Mouse (Mus musculus) lung, embryonic 15.5 days (tissue): ENCODE data around the gene Gfi1b. TPM values are rescaled to one million over a fixed set of nuclear protein-coding genes. Genes with fewer than 3 reads are reported as not detected.

Experiments
- ATAC-seq: fragments of 200-750 bp; cut with Nextera tagmentation; 2 replicates; pipeline ENCODE4 v1.8.0; 2017; ENCODE audit warnings: moderate number of reproducible peaks, borderline replicate concordance; ENCODE audit not compliant: low FRiP score, low TSS enrichment; ENCODE audit errors: extremely low read depth
- H3K27ac ChIP-seq: fragments of 300-500 bp; sonication (generic); 2 replicates; pipeline ENCODE4 v1.5.1; 2015; ENCODE audit warnings: moderate library complexity, mild to moderate bottlenecking, inconsistent platforms
- H3K27me3 ChIP-seq: fragments of 300-500 bp; sonication (generic); 2 replicates; pipeline ENCODE4 v1.6.1; 2015; ENCODE audit warnings: inconsistent platforms
- H3K36me3 ChIP-seq: fragments of 300-500 bp; sonication (generic); 2 replicates; pipeline ENCODE4 v1.6.1; 2015; ENCODE audit warnings: inconsistent platforms
- H3K4me1 ChIP-seq: fragments of 300-500 bp; sonication (generic); 2 replicates; pipeline ENCODE4 v1.6.1; 2015; ENCODE audit warnings: inconsistent platforms
- H3K4me2 ChIP-seq: fragments of 300-500 bp; sonication (generic); 2 replicates; pipeline ENCODE4 v1.6.1; 2015; ENCODE audit warnings: inconsistent platforms, mild to moderate bottlenecking, moderate library complexity
- H3K4me3 ChIP-seq: fragments of 300-500 bp; sonication (generic); 2 replicates; pipeline ENCODE4 v1.5.1; 2015; ENCODE audit warnings: mild to moderate bottlenecking, inconsistent platforms
- H3K9ac ChIP-seq: fragments of 300-500 bp; sonication (generic); 2 replicates; pipeline ENCODE4 v1.6.1; 2015; ENCODE audit warnings: inconsistent platforms
- H3K9me3 ChIP-seq: fragments of 300-500 bp; sonication (generic); 2 replicates; pipeline ENCODE4 v1.6.1; 2016; ENCODE audit warnings: inconsistent platforms
- WGBS: fragments of 180-500 bp; shearing (Covaris S2); methylation state at CpG from one replicate; pipeline ENCODE4 v1.1.7; 2015; 5-methylcytosine and 5-hydroxymethylcytosine counted together
- polyA plus RNA-seq: library from polyadenylated mRNA; unstranded; fragments of >200 nt; fragmentation: Nextera tagmentation; extraction: Ambion mirVana; gene quantifications from 2 replicates; pipeline ENCODE4 v1.2.1, GENCODE M21; 2015

The Gfi1b gene
- 0.49 and 1.0 TPM in 2 replicates for polyA plus RNA-seq

DNA sequence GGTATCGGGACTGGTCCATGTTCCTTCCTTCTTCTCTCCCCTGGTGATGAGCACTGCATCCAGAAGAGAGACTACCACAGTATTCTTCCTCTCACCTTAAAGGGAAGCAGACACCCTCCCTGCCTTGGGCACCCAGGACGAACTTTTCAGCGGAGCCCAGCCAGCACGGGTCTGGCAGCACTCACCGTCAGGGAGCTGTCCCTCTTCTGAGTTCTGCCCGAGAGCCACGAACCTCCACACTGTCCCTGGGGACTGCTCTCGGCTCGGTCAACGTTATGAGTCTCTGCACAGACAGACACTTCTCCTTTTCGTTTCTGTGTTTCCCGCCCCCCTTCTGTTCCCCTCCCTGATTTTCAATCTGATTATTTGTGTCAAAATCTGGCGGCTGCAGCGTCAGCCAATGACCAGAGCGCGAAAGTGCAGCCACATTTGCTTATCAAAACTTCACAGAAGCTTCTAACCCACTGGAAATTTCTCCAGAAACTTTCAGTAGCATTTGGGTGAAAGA is at the start of gene Gfi1b:
Gene Gfi1b (minus strand): TSS at position 319 of the 508 bp plus-strand sequence.
- no peaks in the 10 kb centered on the region for H3K9me3 ChIP-seq
- H3K9ac ChIP-seq, result no peak within 1 kb of the TSS
- H3K27ac ChIP-seq, result no peak within 1 kb of the TSS
- H3K4me2 ChIP-seq, result no peak within 1 kb of the TSS
- H3K4me1 ChIP-seq, result no peaks in the 10 kb centered on the region
- WGBS, result 5% methylated on average over 16 of the region's 16 CpGs
- no peak within 1 kb of the TSS for H3K4me3 ChIP-seq
- ATAC-seq, result no peak
- peaks cover 26% of the 10 kb centered on the region for H3K27me3 ChIP-seq
- no peaks in the 10 kb centered on the region for H3K36me3 ChIP-seq

DNA sequence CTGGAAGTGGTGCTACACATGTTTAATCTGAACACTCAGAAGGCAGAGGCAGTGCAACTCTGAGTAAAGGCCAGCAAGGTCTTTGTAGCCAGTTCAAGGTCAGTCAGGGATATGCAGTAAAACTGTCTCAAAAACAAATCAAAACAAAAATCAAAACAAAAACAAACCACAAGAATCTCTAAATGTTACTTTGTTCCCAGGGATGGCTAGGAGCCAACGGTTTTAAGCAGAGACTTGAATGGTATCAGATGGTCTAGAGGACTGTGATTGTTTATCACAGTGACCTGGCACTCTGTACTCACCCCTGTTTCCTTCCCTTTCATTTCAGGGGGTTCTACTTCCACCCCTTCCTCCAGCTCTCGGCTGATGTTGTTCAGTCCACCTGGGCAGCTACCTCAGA is 49.7 kb upstream of the Gfi1b start:
- Histone ChIP-seq H3K4me1 (no peaks in the 10 kb centered on the region), H3K27me3 (no peaks in the 10 kb centered on the region), H3K9me3 (no peaks in the 10 kb centered on the region), H3K4me3 (no peak overlapping the region), H3K9ac (no peak overlapping the region), H3K27ac (no peak overlapping the region), H3K36me3 (peaks cover 85% of the 10 kb centered on the region), H3K4me2 (no peak overlapping the region)
- ATAC-seq, result no peak
- 67% methylated on average over 2 of the region's 2 CpGs for WGBS

- WGBS, result 68% methylated on average over 3 of the region's 3 CpGs
- H3K27me3 ChIP-seq, result no peaks in the 10 kb centered on the region
- no peak overlapping the region for H3K4me2 ChIP-seq
- H3K36me3 ChIP-seq, result peaks cover 75% of the 10 kb centered on the region
- H3K9me3 ChIP-seq, result no peaks in the 10 kb centered on the region
- no peaks in the 10 kb centered on the region for H3K4me1 ChIP-seq
- ATAC-seq, result no peak
- H3K27ac ChIP-seq, result no peak overlapping the region
- H3K9ac ChIP-seq, result no peak overlapping the region
- H3K4me3 ChIP-seq, result no peak overlapping the region
These were observed 44.0 kb upstream of the Gfi1b start for GRCm38 (mm10) chr2:28665818-28666217.

GRCm38 (mm10) chr2:28662891-28663290 is 41.1 kb upstream of the Gfi1b start:
- Histone ChIP-seq H3K4me1 (no peaks in the 10 kb centered on the region), H3K36me3 (peaks cover 77% of the 10 kb centered on the region), H3K4me2 (no peak overlapping the region), H3K27ac (no peak overlapping the region), H3K9ac (no peak overlapping the region), H3K4me3 (no peak overlapping the region), H3K9me3 (no peaks in the 10 kb centered on the region), H3K27me3 (no peaks in the 10 kb centered on the region)
- no peak for ATAC-seq
- 97% methylated on average over 3 of the region's 3 CpGs for WGBS

- WGBS, result 72% methylated on average over 8 of the region's 8 CpGs
- no peaks in the 10 kb centered on the region for H3K4me1 ChIP-seq
- H3K36me3 ChIP-seq, result peaks cover 31% of the 10 kb centered on the region
- no peak overlapping the region for H3K4me2 ChIP-seq
- H3K27ac ChIP-seq, result no peak overlapping the region
- H3K9ac ChIP-seq, result no peak overlapping the region
- no peak for ATAC-seq
- H3K9me3 ChIP-seq, result no peaks in the 10 kb centered on the region
- no peak overlapping the region for H3K4me3 ChIP-seq
- no peaks in the 10 kb centered on the region for H3K27me3 ChIP-seq
These were observed 34.4 kb upstream of the Gfi1b start for GRCm38 (mm10) chr2:28656216-28656615.

DNA sequence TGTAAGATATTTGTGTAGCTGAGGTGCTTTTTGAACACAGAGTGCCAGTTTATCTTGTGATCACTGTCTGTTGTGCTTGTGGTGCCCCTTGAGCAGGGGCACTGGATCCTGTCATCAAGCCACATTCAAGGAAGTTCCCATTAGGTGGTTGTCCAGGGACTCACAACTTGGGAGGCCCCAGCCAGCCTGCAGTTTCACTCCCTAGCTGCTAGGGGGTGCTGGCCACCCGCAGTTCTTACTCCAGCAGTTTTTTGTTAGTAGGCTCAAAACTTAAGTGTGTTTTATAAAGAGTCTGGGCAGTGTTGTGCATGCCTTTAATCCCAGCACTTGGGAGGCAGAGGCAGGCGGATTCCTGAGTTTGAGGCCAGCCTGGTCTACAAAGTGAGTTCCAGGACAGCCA is 32.5 kb upstream of the Gfi1b start:
- no peak for ATAC-seq
- WGBS, result 73% methylated on average over 2 of the region's 2 CpGs
- Histone ChIP-seq H3K9me3 (no peaks in the 10 kb centered on the region), H3K36me3 (peaks cover 14% of the 10 kb centered on the region; the same call in 1 of the 2 replicates), H3K27me3 (no peaks in the 10 kb centered on the region), H3K4me3 (no peak overlapping the region), H3K4me2 (no peak overlapping the region), H3K27ac (no peak overlapping the region), H3K9ac (no peak overlapping the region), H3K4me1 (no peaks in the 10 kb centered on the region)

- no peak for ATAC-seq
- no peak overlapping the region for H3K27ac ChIP-seq
- no peaks in the 10 kb centered on the region for H3K4me1 ChIP-seq
- H3K36me3 ChIP-seq, result 0 out of 2 replicates have a peak, but pooled peaks cover 5% of the 10 kb centered on the region
- WGBS, result 93% methylated on average over 7 of the region's 7 CpGs
- H3K9ac ChIP-seq, result no peak overlapping the region
- no peaks in the 10 kb centered on the region for H3K9me3 ChIP-seq
- no peaks in the 10 kb centered on the region for H3K27me3 ChIP-seq
- H3K4me2 ChIP-seq, result no peak overlapping the region
- no peak overlapping the region for H3K4me3 ChIP-seq
These were observed 31.6 kb upstream of the Gfi1b start for GRCm38 (mm10) chr2:28653351-28653750.

- 0 out of 2 replicates have a peak, but pooled peaks cover 5% of the 10 kb centered on the region for H3K36me3 ChIP-seq
These were observed 28.7 kb upstream of the Gfi1b start for GRCm38 (mm10) chr2:28650526-28650925.

GRCm38 (mm10) chr2:28643081-28643480 is 21.3 kb upstream of the Gfi1b start:
- no peaks in the 10 kb centered on the region for H3K27me3 ChIP-seq
- H3K36me3 ChIP-seq, result no peaks in the 10 kb centered on the region
- no peak overlapping the region for H3K4me3 ChIP-seq
- ATAC-seq, result no peak
- H3K4me1 ChIP-seq, result peaks cover 20% of the 10 kb centered on the region
- H3K9me3 ChIP-seq, result no peaks in the 10 kb centered on the region
- H3K4me2 ChIP-seq, result no peak overlapping the region
- no peak overlapping the region for H3K27ac ChIP-seq
- no peak overlapping the region for H3K9ac ChIP-seq
- WGBS, result 78% methylated on average over 3 of the region's 3 CpGs

More at GRCm38 (mm10) chr2:28650526-28650925, 28.7 kb upstream of the Gfi1b start:
- no peak overlapping the region for H3K9ac ChIP-seq
- H3K27ac ChIP-seq, result no peak overlapping the region
- no peak overlapping the region for H3K4me3 ChIP-seq
- no peaks in the 10 kb centered on the region for H3K27me3 ChIP-seq
- H3K4me1 ChIP-seq, result no peaks in the 10 kb centered on the region
- no peak for ATAC-seq
- H3K4me2 ChIP-seq, result no peak overlapping the region
- no peaks in the 10 kb centered on the region for H3K9me3 ChIP-seq

DNA sequence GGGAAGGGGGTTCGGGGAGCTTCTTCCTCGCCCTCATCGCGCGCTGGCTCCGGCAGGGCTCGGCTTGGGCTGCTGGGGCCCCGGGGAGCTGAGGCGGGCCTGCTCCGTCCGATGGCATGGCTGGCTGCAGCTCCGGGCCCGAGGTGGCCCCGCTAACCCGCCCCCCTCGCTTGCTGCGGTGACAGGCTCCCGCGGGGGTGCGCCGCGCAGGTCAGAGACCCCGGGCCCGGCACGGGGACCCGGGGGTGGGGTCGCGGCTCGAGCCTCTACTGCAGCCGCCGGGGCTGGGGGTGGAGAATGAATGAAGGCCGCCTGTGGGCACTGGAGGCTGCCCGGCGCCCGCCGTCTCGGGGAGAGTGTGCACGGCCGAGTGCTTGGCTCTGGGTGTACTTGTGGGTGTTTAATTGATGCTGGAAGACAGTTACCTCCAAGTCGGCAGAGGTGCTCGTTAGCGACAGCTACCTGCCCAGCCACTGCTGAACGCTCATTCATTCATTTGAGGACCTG is 19.7 kb upstream of the Gfi1b start:
- H3K4me1 ChIP-seq, result peaks cover 20% of the 10 kb centered on the region
- WGBS, result under 1% methylated on average over 43 of the region's 43 CpGs
- peak; percentile 62 for ATAC-seq

DNA sequence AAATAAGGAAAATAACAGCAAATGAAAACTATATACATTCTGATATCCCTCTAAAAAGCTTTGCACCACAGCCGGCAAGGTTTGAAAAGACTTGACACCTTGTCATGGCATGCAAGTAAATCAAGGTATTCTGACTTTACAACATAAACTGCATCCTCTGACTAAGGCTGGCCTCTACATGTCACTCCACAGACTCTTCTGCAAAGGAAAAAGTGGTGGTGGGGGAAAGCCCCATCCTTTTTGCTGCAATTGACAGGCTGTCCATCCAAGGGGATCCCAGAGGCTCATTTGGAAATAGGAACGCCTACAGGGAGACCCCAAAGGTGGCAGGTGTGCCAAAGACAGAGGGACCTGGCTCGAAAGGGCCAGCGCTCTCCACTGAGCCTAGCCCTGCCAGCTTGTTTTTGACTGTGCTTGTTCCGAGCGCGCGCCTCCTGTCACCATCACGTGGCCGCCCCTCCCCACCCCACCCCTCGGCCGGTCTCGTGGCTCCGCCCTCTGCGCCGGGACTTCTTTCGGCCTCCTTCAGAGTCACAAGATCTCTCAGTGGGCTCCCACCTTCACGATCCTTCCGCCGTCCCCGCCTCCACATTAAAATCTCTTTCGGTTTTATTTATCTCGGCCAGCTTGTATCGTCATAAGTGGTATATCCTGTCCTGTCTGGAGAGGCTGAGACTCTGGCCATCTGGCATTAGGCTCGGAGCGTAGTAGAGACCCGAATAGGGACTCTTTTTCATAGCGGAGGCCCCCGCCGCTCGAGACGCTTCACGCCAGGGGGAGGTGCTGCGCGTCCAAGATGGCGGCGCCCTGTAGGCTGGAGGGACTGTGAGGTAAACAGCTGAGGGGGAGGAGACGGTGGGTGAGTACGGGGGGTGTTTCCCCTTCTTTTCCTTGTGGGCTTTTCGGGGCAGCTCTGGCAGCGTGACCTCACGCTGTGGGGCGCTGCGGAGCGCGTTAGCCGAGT is 19.0 kb upstream of the Gfi1b start, which contains the start of gene Tsc1:
Gene Tsc1 (plus strand): TSS at position 768 of the 964 bp plus-strand sequence.
- Histone ChIP-seq H3K4me1 (peaks cover 20% of the 10 kb centered on the region), H3K9me3 (no peaks in the 10 kb centered on the region), H3K27me3 (no peaks in the 10 kb centered on the region), H3K9ac (peak within 1 kb of the TSS; percentile 78), H3K4me3 (peak within 1 kb of the TSS; percentile 78), H3K27ac (peak within 1 kb of the TSS; percentile 76), H3K36me3 (no peaks in the 10 kb centered on the region), H3K4me2 (peak within 1 kb of the TSS; percentile 84)
- peak; percentile 93 for ATAC-seq
- WGBS, result 2% methylated on average over 39 of the region's 47 CpGs

More for the DNA sequence above, 19.7 kb upstream of the Gfi1b start:
- no peaks in the 10 kb centered on the region for H3K9me3 ChIP-seq
- peak overlapping the region; percentile 78 for H3K4me3 ChIP-seq
- no peaks in the 10 kb centered on the region for H3K27me3 ChIP-seq
- H3K9ac ChIP-seq, result peak overlapping the region; percentile 78
- H3K4me2 ChIP-seq, result peak overlapping the region; percentile 84
- no peaks in the 10 kb centered on the region for H3K36me3 ChIP-seq
- H3K27ac ChIP-seq, result peak overlapping the region; percentile 76

DNA sequence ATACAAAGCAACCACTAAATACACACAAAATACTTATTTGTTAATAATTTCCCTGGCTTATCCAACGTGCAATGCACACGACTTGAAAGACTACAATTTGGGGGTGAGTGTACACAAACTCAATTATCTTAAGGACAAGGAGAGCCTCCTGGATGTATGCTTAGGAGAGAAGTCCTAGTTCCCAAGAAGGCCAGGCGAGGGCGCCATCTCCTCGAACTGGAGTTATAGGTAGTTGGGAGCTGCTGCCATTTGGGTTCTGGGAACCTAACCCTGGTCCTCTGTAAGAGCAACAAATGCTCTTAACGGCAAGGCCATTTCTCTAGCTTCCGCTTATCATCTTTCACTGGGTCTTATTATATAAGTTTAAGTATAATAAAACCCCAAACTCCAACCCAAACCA is 18.0 kb upstream of the Gfi1b start:
- H3K27ac ChIP-seq, result no peak overlapping the region
- no peaks in the 10 kb centered on the region for H3K36me3 ChIP-seq
- H3K4me1 ChIP-seq, result peaks cover 20% of the 10 kb centered on the region
- H3K4me3 ChIP-seq, result no peak overlapping the region
- no peak overlapping the region for H3K4me2 ChIP-seq
- WGBS, result 50% methylated on average over 7 of the region's 7 CpGs
- no peaks in the 10 kb centered on the region for H3K27me3 ChIP-seq
- no peak overlapping the region for H3K9ac ChIP-seq
- no peaks in the 10 kb centered on the region for H3K9me3 ChIP-seq
- ATAC-seq, result no peak
